Mouse (Mus musculus) midbrain, embryonic 11.5 days (tissue): ENCODE measurements around the gene Mettl18. TPM values are rescaled to one million over a fixed set of nuclear protein-coding genes. Genes with fewer than 3 reads are reported as not detected.
"Not testable (repeated sequence)": the region's sequence is repeated elsewhere in the genome, so short reads cannot be mapped to it uniquely, and the experiment has no call there.

ENCODE experiments used
- ATAC-seq: fragments of 200-750 bp; cut with Nextera tagmentation; 2 replicates; pipeline ENCODE4 v1.8.0; 2017; ENCODE audit warnings: moderate TSS enrichment, moderate library complexity; ENCODE audit not compliant: low FRiP score
- DNase-seq: peaks from one replicate; pipeline ENCODE4 v3.0.0; 2015; ENCODE audit warnings: low spot score; ENCODE audit errors: missing footprints
- H3K27ac ChIP-seq: fragments of 300-500 bp; sonication (generic); 2 replicates; pipeline ENCODE4 v1.5.1; 2014; ENCODE audit warnings: low read depth, low read length
- H3K27me3 ChIP-seq: fragments of 300-500 bp; sonication (generic); 2 replicates; pipeline ENCODE4 v1.6.1; 2014; ENCODE audit warnings: mild to moderate bottlenecking, low read length, moderate library complexity, mixed read lengths; ENCODE audit not compliant: control insufficient read depth, insufficient read depth
- H3K36me3 ChIP-seq: fragments of 300-500 bp; sonication (generic); 2 replicates; pipeline ENCODE4 v1.6.1; 2014; ENCODE audit warnings: mild to moderate bottlenecking, low read length, moderate library complexity, mixed read lengths; ENCODE audit not compliant: control insufficient read depth, insufficient read depth
- H3K4me1 ChIP-seq: fragments of 300-500 bp; sonication (generic); 2 replicates; pipeline ENCODE4 v1.6.1; 2014; ENCODE audit warnings: low read length; ENCODE audit not compliant: control insufficient read depth, insufficient read depth
- H3K4me2 ChIP-seq: fragments of 300-500 bp; sonication (generic); 2 replicates; pipeline ENCODE4 v1.6.1; 2014; ENCODE audit warnings: mild to moderate bottlenecking, moderate library complexity
- H3K4me3 ChIP-seq: fragments of 300-500 bp; sonication (generic); 2 replicates; pipeline ENCODE4 v1.5.1; 2014; ENCODE audit warnings: low read depth, low read length
- H3K9ac ChIP-seq: fragments of 300-500 bp; sonication (generic); 2 replicates; pipeline ENCODE4 v1.6.1; 2014; ENCODE audit warnings: low read length
- H3K9me3 ChIP-seq: fragments of 300-500 bp; sonication (generic); 2 replicates; pipeline ENCODE4 v1.6.1; 2016; ENCODE audit warnings: low read length; ENCODE audit not compliant: control insufficient read depth
- WGBS: fragments of 180-500 bp; shearing (Covaris S2); extraction: QIAGEN DNeasy Blood & Tissue Kit; methylation state at CpG from one replicate; pipeline ENCODE4 v1.1.7; 2014; 5-methylcytosine and 5-hydroxymethylcytosine counted together
- polyA plus RNA-seq: library from polyadenylated mRNA; unstranded; fragments of >200 nt; fragmentation: Nextera tagmentation; extraction: Ambion mirVana; gene quantifications from 2 replicates; pipeline ENCODE4 v1.2.1, GENCODE M21; 2014

Mettl18 gene
- polyA plus RNA-seq, 1 experiment from 2014 or later, result 11.5 TPM

DNA sequence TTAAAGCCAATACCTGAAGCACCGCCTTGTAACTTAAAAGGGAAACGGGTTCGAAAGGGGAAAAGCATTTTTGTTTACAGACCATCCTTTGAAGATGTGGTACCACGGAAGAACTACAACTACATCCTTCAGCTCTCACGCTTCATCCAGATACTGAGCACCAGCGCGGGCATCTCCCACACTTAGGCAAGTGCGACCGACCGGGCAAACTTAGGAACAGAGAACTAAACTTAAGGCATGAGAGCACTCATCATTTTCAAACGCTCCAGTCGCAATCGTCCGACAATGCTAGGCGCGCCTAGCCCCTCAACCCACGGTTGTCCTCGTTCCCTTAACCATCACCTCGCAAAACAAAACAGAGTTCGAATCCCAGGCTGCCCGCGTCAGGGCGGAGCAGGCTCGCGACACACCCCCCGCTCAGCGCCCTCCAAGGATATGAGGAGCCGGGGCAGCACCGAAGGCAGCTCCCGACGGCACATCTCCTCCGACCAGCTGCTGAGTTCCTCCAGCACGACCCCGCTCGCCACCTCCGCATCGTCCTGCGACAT lies 442 bp upstream of the Mettl18 start:
- no peak overlapping the region; the same call in 1 of the 2 replicates for H3K27ac ChIP-seq
- WGBS, result 2% methylated on average over 38 of the region's 38 CpGs
- peaks cover 9% of the 10 kb centered on the region; the same call in 1 of the 2 replicates for H3K4me1 ChIP-seq
- no peaks in the 10 kb centered on the region for H3K36me3 ChIP-seq
- H3K4me3 ChIP-seq, result peak overlapping the region; percentile 70
- peak overlapping the region; percentile 69 for H3K4me2 ChIP-seq
- peak overlapping the region; percentile 86 for H3K9ac ChIP-seq
- H3K27me3 ChIP-seq, result no peaks in the 10 kb centered on the region
- peak; percentile 86; the same call in 1 of the 2 replicates for ATAC-seq
- no peak for DNase-seq
- no peaks in the 10 kb centered on the region for H3K9me3 ChIP-seq

DNA sequence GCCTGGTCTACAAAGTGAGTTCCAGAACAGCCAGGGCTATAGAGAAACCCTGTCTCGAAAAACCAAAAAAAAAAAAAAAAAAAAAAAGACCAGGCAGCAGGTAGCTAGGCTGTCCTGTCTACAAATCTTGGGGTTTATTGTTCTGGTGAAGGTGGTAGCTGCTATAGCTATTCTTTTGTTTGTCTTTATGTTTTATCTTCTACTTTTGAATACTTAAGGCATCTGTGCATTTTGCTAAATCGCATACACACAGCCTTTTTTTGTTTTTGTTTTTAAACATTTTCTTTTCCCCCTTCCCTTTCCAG lies 872 bp downstream of the Mettl18 start:
- no peaks in the 10 kb centered on the region for H3K27me3 ChIP-seq
- ATAC-seq (no peak), DNase-seq (no peak)
- H3K27ac ChIP-seq, result no peak overlapping the region
- H3K36me3 ChIP-seq, result no peaks in the 10 kb centered on the region
- peak overlapping the region; percentile 56 for H3K4me2 ChIP-seq
- WGBS, result 89% methylated on average over 1 of the region's 2 CpGs
- peaks cover 9% of the 10 kb centered on the region; the same call in 1 of the 2 replicates for H3K4me1 ChIP-seq
- no peak overlapping the region for H3K9ac ChIP-seq
- H3K4me3 ChIP-seq, result peak overlapping the region; percentile 70
- H3K9me3 ChIP-seq, result no peaks in the 10 kb centered on the region

DNA sequence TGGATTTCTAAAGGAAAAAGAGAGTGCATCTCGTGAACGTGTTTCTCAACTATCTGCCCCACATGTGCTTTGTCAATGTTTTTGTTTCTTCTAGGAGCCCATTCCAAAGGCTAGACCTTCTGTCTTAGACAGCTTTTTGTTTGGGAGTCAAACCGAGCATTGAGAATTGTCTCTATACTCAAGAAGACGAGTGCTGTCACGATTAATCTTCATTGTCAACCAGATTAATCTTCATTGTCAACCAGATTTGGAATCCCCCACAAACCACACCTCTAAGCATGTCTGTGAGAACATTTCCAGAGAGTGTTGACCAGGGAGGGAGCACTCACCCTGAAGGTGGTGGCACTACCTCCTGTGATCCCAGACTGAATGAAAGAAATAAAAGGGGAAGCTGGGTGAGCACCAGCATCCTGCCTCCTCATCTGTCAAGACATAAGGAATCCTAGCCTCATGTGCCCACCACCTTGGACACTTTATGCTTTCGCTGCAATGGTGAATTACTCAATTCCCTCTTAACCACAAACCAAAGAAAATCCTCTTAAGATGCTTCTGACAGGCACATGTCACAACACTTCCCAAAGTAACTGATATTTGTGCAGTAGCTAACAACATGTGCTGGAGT lies 7.3 kb downstream of the Mettl18 start:
- H3K4me3 ChIP-seq, result no peak overlapping the region
- 52% methylated on average over 6 of the region's 6 CpGs for WGBS
- no peaks in the 10 kb centered on the region for H3K27me3 ChIP-seq
- ATAC-seq (no peak), DNase-seq (no peak)
- H3K4me2 ChIP-seq, result no peak overlapping the region
- H3K4me1 ChIP-seq, result no peaks in the 10 kb centered on the region
- H3K27ac ChIP-seq, result no peak overlapping the region
- H3K9ac ChIP-seq, result no peak overlapping the region
- H3K36me3 ChIP-seq, result no peaks in the 10 kb centered on the region
- no peaks in the 10 kb centered on the region for H3K9me3 ChIP-seq

DNA sequence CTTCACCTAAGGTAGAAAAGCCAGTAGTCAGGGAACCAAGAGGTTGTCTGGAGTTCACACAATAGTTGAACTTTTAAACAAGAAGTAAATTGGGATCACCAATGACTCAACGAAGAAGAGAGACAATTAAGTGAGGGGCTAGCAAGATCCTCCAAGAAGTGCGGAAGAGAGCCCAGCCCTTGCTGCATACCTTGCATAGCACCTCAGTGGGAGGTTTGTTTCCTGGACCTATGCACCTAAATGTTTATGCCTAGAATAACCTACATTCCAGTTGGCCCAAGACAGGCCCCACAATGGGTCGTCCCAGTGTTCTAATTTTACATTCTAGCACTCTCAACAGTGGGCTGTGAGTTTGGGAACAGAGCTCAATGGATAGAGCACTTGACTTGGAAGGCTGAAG lies 9.6 kb downstream of the Mettl18 start:
- 82% methylated on average over 3 of the region's 3 CpGs for WGBS
- Histone ChIP-seq H3K4me2 (no peak overlapping the region), H3K9me3 (no peaks in the 10 kb centered on the region), H3K9ac (no peak overlapping the region), H3K36me3 (no peaks in the 10 kb centered on the region), H3K27ac (no peak overlapping the region), H3K4me3 (no peak overlapping the region), H3K27me3 (no peaks in the 10 kb centered on the region), H3K4me1 (no peaks in the 10 kb centered on the region)
- DNase-seq, result no peak
- ATAC-seq, result no peak

GRCm38 (mm10) chr1:164009235-164009634 lies 14.5 kb downstream of the Mettl18 start:
- Histone ChIP-seq H3K27me3 (no peaks in the 10 kb centered on the region), H3K9me3 (no peaks in the 10 kb centered on the region), H3K36me3 (no peaks in the 10 kb centered on the region), H3K4me2 (no peak overlapping the region), H3K4me3 (no peak overlapping the region), H3K9ac (no peak overlapping the region), H3K4me1 (no peaks in the 10 kb centered on the region), H3K27ac (no peak overlapping the region)
- 42% methylated on average over 2 of the region's 2 CpGs for WGBS
- DNase-seq, result no peak
- ATAC-seq, result no peak

DNA sequence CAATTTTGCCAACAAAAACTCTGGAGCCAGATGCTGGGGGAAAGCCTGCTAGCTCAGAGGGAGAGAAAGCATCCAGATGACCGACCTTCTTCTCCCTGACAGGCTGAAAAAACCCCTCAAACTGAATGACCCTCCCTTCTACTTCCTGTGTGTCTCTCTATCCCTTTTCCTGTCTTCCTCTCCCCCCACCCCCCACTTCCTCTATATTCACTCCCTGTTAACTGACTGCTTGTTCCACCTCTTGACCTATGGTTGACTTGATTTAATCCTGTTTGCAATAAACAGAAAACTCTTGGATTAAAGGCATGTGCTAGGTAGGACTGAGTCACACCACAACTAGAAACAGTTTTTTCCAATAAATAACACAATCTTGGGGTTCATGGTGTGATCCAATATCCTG lies 19.9 kb downstream of the Mettl18 start:
- Histone ChIP-seq H3K4me1 (no peaks in the 10 kb centered on the region; the same call in 1 of the 2 replicates), H3K27ac (no peak overlapping the region), H3K27me3 (no peaks in the 10 kb centered on the region), H3K9me3 (no peaks in the 10 kb centered on the region), H3K9ac (no peak overlapping the region), H3K4me3 (no peak overlapping the region), H3K4me2 (no peak overlapping the region), H3K36me3 (no peaks in the 10 kb centered on the region)
- DNase-seq (peak; percentile 51), ATAC-seq (no peak)
- 94% methylated on average over 1 of the region's 1 CpGs for WGBS

DNA sequence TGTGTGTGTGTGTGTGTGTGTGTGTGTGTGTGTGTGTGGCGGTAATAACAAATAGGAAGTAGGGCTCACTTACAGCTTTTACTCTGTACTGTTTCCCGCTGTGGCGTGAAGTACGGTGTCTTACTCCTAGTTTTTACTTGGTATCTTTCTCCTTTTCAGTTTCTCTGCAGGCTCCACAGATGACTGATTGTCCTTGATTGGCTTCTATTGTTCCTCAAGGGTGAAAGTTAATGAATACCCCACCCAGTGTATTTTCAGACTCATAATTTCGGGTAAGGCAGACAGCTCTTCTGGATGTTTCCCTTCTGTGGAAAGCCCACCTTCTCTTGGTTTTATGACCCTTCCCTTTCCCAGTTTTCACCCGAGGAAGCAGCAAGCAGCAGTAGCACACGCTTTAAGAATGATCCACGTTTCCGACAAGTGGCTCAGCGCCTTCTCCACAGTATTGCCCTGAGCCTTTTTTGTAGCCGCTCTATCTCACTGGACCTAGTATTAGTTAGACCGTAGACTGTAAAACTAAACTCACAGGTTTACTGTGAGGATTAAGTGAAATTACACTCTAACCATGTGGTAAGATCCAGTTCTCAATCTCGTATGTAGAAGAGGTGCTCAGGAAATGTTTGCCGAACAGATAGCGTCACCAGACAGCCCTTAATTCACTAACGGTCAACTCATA lies 23.7 kb downstream of the Mettl18 start:
- Histone ChIP-seq H3K27me3 (no peaks in the 10 kb centered on the region), H3K9ac (no peak overlapping the region), H3K36me3 (no peaks in the 10 kb centered on the region), H3K4me1 (no peaks in the 10 kb centered on the region; the same call in 1 of the 2 replicates), H3K4me2 (no peak overlapping the region), H3K27ac (no peak overlapping the region), H3K9me3 (no peaks in the 10 kb centered on the region), H3K4me3 (no peak overlapping the region)
- DNase-seq, result peak; percentile 54
- WGBS, result 93% methylated on average over 16 of the region's 16 CpGs
- ATAC-seq, result no peak

DNA sequence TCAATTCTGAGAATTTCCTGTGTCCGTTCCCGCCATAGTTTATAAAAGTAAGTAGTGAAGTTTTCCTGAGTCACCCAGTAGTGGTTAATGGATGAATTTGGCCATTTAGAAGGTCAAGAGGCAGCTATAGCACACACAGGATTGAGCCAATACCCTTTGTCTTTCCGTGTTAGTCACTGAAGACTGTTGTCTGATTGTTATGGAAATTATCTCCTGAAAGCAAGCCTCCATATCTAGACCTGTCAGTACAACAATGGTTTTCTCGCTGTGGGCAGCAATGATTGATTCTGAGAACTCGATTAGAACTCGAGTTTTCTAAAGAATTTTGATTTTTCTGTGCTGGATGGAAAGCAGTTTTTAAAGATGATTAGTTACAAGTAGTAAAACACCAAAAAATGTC lies 25.1 kb downstream of the Mettl18 start:
- H3K4me1 ChIP-seq, result no peaks in the 10 kb centered on the region; the same call in 1 of the 2 replicates
- H3K9ac ChIP-seq, result no peak overlapping the region
- no peak overlapping the region for H3K27ac ChIP-seq
- no peaks in the 10 kb centered on the region for H3K27me3 ChIP-seq
- ATAC-seq, result no peak
- peak; percentile 81 for DNase-seq
- H3K4me2 ChIP-seq, result no peak overlapping the region
- no peaks in the 10 kb centered on the region for H3K9me3 ChIP-seq
- H3K36me3 ChIP-seq, result no peaks in the 10 kb centered on the region
- WGBS, result 41% methylated on average over 6 of the region's 6 CpGs
- no peak overlapping the region for H3K4me3 ChIP-seq

GRCm38 (mm10) chr1:164020746-164021145 lies 26.1 kb downstream of the Mettl18 start:
- H3K4me2 ChIP-seq, H3K4me1 ChIP-seq, H3K9ac ChIP-seq, H3K27ac ChIP-seq, H3K4me3 ChIP-seq, H3K27me3 ChIP-seq, H3K9me3 ChIP-seq, ATAC-seq, H3K36me3 ChIP-seq: not testable (repeated sequence)
- peak; percentile 79 for DNase-seq
- WGBS, result 75% methylated on average over 3 of the region's 3 CpGs
